Mouse (Mus musculus) T-cell, adult 66 days (primary cell): Measurements from ENCODE around the gene Klk1b5. TPM values are rescaled to one million over a fixed set of nuclear protein-coding genes. Genes with fewer than 3 reads are reported as not detected.

ENCODE experiments used
- total RNA-seq, 2 experiments: library from RNA; stranded (reverse); gene quantifications; 3 replicates in 1 of 2; 4 replicates in 1 of 2; pipeline ENCODE4 v1.2.4; 2023

Klk1b5 gene
- total RNA-seq = not detected

GRCm38 (mm10) chr7:44215645-44216044, at the start of gene Klk1b5:
Gene Klk1b5, plus strand, starts transcription at chr7:44215945.

DNA sequence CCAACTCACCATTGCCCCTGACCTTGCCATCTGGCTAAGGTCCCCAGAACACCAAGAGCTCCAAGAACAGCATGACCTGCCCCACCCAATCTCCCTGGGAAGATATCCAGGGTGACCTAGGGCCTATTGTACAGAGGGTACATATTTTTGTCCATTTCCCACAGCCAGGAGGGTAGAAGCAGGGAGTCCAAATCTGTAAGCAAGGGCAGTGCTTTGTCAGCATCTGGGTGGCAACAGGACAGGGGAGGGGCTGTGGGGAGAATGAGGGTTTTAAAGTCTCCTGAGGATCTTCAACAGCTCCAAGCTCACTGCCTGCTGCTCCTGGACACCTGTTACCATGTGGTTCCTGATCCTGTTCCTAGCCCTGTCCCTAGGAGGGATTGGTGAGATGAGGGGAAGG, 27.8 kb upstream of the Klk1b5 start, which contains the start of gene Klk1b24:
Klk1b24 (plus strand) TSS at position 301 of the 400 bp plus-strand sequence.

DNA sequence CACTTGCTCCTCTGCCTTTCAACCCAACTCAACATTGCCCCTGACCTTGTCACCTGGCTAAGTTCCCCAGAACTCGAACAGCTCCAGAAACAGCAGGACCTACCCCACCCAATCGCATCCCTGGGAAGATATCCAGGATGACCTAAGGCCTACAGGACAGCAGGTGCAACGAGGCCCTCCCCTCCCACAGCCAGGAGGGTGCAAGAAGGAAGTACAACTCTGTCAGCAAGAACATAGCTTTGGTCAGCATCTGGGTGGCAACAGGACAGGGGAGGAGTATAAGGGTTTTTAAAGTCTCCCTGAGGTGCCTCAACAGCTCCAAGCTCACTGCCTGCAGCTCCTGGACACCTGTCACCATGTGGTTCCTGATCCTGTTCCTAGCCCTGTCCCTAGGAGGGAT, 17.9 kb upstream of the Klk1b5 start, which contains the start of gene Klk1b3:
Klk1b3 (plus strand) TSS at position 301 of the 400 bp plus-strand sequence.

DNA sequence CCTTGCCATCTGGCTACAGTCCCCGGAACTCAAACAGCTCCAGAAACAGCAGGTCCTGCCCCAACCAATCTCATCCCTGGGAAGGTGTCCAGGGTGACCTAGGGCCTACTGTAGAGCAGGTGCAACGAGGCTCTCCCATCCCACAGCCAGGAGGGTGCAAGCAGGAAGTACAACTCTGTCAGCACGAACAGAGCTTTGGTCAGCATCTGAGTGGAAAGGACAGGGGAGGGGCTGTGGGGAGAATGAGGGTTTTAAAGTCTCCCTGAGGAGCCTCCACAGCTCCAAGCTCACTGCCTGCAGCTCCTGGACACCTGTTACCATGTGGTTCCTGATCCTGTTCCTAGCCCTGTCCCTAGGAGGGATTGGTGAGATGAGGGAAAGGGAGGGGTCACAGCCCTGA, 8.6 kb upstream of the Klk1b5 start, which contains the start of gene Klk1b4:
Klk1b4 (plus strand) TSS at position 301 of the 400 bp plus-strand sequence.

DNA sequence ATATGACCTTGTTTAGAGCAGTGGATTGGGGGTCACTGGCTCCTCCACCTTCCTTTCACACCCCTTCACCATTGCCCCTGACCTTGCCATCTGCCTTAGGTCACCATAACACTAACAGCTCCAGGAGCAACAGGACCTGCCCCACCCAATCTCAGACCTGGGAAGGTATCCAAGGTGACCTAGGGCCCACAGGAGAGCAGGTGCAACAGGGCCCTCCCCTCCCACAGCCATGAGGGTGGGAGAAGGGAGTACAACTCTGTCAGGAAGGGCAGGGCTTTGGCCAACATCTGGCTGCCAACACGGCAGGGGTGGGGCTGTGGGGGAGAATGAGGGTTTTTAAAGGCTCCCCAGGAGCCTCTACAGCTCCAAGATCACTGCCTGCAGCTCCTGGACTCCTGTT, 9.3 kb downstream of the Klk1b5 start, which contains the start of gene Klk1:
Klk1 (plus strand) TSS at position 285 of the 400 bp plus-strand sequence.

DNA sequence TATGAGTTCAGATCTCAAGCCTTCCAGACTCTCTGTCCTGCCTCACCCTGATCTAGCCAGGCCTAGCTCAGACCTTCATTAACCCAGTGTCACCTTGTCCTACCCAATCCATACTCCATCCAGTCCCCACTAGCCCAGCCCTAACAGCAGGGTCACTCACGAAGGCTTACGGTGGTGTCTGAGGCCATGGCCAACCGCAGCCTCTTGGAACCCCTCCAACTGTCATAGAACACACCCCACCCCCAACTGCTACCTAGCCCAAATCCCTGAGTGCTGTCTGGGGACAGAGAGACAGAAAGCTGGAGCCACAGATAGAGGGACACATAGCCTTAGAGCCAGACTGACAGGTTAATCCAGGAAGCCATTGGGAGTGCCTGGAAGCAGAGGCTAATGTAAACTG, 20.2 kb downstream of the Klk1b5 start, which contains the start of gene Gm36864:
Gm36864 (plus strand) TSS at position 269 of the 400 bp plus-strand sequence.

GRCm38 (mm10) chr7:44246055-44246983, 30.6 kb downstream of the Klk1b5 start, which contains the start of the genes 1700028J19Rik and 2410002F23Rik:
Gene 1700028J19Rik, minus strand, starts transcription at chr7:44246695.
Gene 2410002F23Rik, plus strand, starts transcription at chr7:44246722.

GRCm38 (mm10) chr7:44257278-44257677, 41.5 kb downstream of the Klk1b5 start, which contains the start of gene Acp4:
Gene Acp4, minus strand, starts transcription at chr7:44257378.

DNA sequence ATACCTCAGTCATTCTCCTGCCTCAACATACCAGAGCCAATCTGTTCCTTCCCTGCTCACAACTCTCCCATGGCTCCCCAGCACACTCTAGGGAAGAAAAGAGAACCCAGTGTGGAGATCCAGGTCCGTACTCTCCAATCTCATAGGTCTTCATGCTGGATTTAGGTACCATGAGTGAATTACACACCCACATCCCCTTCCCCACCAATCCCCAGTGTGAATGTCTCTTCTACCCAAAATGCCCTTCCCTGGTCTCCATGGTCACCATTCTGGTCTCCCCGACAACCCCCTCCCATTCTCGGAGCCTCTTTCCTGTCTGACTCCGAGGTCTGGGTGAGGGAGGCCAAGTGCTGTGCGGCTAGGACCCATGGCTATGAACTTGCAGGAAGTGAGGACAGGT, 45.4 kb downstream of the Klk1b5 start, which contains the start of gene Gm15517:
Gm15517 (plus strand) TSS at position 301 of the 400 bp plus-strand sequence.

Other genes starting within 250 kb of the Klk1b5 start
- not detected for gene Klk1b1, start 249.2 kb upstream of the Klk1b5 start, total RNA-seq
- gene Klk1b9, start 239.9 kb upstream of the Klk1b5 start, total RNA-seq = 1 to 10 TPM in 1 of 2 experiments, not detected in 1; 1.1 TPM
- gene Klk1b11, start 220.1 kb upstream of the Klk1b5 start, total RNA-seq = not detected
- not detected for gene Klk1b26, start 203.8 kb upstream of the Klk1b5 start, total RNA-seq
- 1 to 10 TPM in 1 of 2 experiments, not detected in 1; 1.1 TPM for gene Klk1b27, start 163.7 kb upstream of the Klk1b5 start, total RNA-seq
- not detected for gene Klk1b21, start 113.6 kb upstream of the Klk1b5 start, total RNA-seq
- gene Klk1b22, start 103.3 kb upstream of the Klk1b5 start, total RNA-seq = not detected
- gene Klk1b16, start 79.2 kb upstream of the Klk1b5 start, total RNA-seq = not detected
- not detected for gene Klk1b24, start 27.7 kb upstream of the Klk1b5 start, total RNA-seq
- not detected for gene Klk1b3, start 17.8 kb upstream of the Klk1b5 start, total RNA-seq
- gene Klk1b4, start 8.5 kb upstream of the Klk1b5 start, total RNA-seq = not detected
- gene Klk1, start 9.4 kb downstream of the Klk1b5 start, total RNA-seq = 1 to 10 TPM; 1.2 to 1.8 TPM
- gene Gm36864, start 20.2 kb downstream of the Klk1b5 start, total RNA-seq = not detected
- 1 to 10 TPM; 2.2 to 2.5 TPM for gene 1700028J19Rik, start 30.8 kb downstream of the Klk1b5 start, total RNA-seq
- gene 2410002F23Rik, start 30.8 kb downstream of the Klk1b5 start, total RNA-seq = 100 to 1,000 TPM; 161 to 167 TPM
- gene Acp4, start 41.4 kb downstream of the Klk1b5 start, total RNA-seq = not detected
- not detected for gene Gm15517, start 45.5 kb downstream of the Klk1b5 start, total RNA-seq
- gene Clec11a, start 91.0 kb downstream of the Klk1b5 start, total RNA-seq = 1 to 10 TPM in 1 of 2 experiments, under 1 TPM in 1; 0.98 to 1.1 TPM
- gene Shank1, start 94.3 kb downstream of the Klk1b5 start, total RNA-seq = under 1 TPM; 0.21 to 0.82 TPM
- under 1 TPM in 1 of 2 experiments, not detected in 1; 0.87 TPM for gene Syt3, start 168.2 kb downstream of the Klk1b5 start, total RNA-seq
- gene 1700008O03Rik, start 169.9 kb downstream of the Klk1b5 start, total RNA-seq = not detected
- not detected for gene Lrrc4b, start 213.1 kb downstream of the Klk1b5 start, total RNA-seq
- gene Aspdh, start 249.4 kb downstream of the Klk1b5 start, total RNA-seq = not detected